Mouse (Mus musculus): ENCODE results near the gene Eps15. TPM values are rescaled to one million over a fixed set of nuclear protein-coding genes. Genes with fewer than 3 reads are reported as not detected.
A peak's percentile ranks its signal among the peaks of the same experiment; 100 is the strongest.
"Not testable (repeated sequence)": the region's sequence is repeated elsewhere in the genome, so short reads cannot be mapped to it uniquely, and the experiment has no call there.

Gene Eps15
- polyA plus RNA-seq, 1 experiment from 2014 or later = 41.8 TPM

GRCm38 (mm10) chr4:109378107-109378506 lies 98.0 kb downstream of the Eps15 start:
- H3K4me2 ChIP-seq (ENCODE audit: low read depth, low read length) = no peak overlapping the region
- H3K9me3 ChIP-seq (replicated peaks; ENCODE audit: control insufficient read depth, low read length) = no peaks in the 10 kb centered on the region
- H3K4me1 ChIP-seq (ENCODE audit: control insufficient read depth, insufficient read depth, low read length) = no peaks in the 10 kb centered on the region
- ATAC-seq (ENCODE audit: insufficient read depth, low FRiP score) = no peak
- H3K27ac ChIP-seq (ENCODE audit: low read length) = no peak overlapping the region
- peaks cover 7% of the 10 kb centered on the region; the same call in 1 of the 2 replicates for H3K36me3 ChIP-seq (ENCODE audit: control insufficient read depth, insufficient read depth, low read length)
- WGBS = 84% methylated on average over 1 of the region's 1 CpGs
- H3K27me3 ChIP-seq (ENCODE audit: control insufficient read depth, insufficient read depth, low read length) = no peaks in the 10 kb centered on the region
- no peak overlapping the region for H3K9ac ChIP-seq (ENCODE audit: low read length)
- H3K4me3 ChIP-seq (replicated peaks; ENCODE audit: low read length) = no peak overlapping the region

DNA sequence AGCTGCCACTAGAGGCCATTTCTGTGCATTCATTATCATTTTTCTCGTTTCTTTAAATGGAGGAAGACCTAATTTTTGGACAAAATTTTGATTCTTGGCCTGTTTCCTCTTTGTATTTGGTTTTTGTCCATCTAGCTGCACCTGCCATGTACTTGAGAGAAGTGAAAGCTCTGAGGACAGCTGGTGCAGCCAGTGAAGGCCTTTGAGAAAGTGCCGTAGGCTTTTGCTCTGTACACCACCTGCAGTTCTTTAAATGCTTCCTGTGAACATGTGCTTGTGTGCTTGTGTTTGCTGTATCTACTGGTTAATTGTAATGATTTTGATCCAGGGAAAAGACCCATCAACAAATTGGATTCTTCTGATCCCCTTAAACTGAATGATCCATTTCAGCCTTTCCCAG lies 102.4 kb downstream of the Eps15 start:
- Histone ChIP-seq H3K36me3 (ENCODE audit: control insufficient read depth, insufficient read depth, low read length) (peaks cover 7% of the 10 kb centered on the region; the same call in 1 of the 2 replicates), H3K4me3 (replicated peaks; ENCODE audit: low read length) (no peak overlapping the region), H3K4me1 (ENCODE audit: control insufficient read depth, insufficient read depth, low read length) (no peaks in the 10 kb centered on the region), H3K9me3 (replicated peaks; ENCODE audit: control insufficient read depth, low read length) (no peaks in the 10 kb centered on the region), H3K27ac (ENCODE audit: low read length) (no peak overlapping the region), H3K4me2 (ENCODE audit: low read depth, low read length) (no peak overlapping the region), H3K27me3 (ENCODE audit: control insufficient read depth, insufficient read depth, low read length) (no peaks in the 10 kb centered on the region), H3K9ac (ENCODE audit: low read length) (no peak overlapping the region)
- ATAC-seq (ENCODE audit: insufficient read depth, low FRiP score) = no peak
- 77% methylated on average over 2 of the region's 2 CpGs for WGBS

DNA sequence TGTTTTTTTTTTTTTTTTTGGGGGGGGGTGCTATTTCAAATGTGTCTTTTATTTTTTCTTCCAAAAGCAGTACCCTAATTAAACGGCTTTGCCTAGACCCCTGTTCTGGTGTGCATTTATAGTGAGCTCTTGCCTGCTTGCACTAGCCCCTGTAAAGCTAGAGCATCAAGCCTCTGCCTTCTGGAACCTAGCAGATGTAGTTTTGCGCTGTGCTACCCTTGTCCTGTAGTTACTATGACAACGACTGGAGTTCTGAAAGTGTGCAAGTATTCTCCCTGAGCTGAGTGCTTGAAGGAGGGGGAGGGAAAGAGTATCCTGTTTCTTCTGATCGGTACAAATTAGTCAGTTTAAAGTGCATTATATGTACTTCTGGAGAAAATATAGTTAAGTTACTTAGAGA lies 105.5 kb downstream of the Eps15 start:
- WGBS = 61% methylated on average over 4 of the region's 4 CpGs
- Histone ChIP-seq H3K36me3 (ENCODE audit: control insufficient read depth, insufficient read depth, low read length) (no peaks in the 10 kb centered on the region), H3K4me2 (ENCODE audit: low read depth, low read length) (no peak overlapping the region), H3K4me1 (ENCODE audit: control insufficient read depth, insufficient read depth, low read length) (no peaks in the 10 kb centered on the region), H3K9me3 (replicated peaks; ENCODE audit: control insufficient read depth, low read length) (no peaks in the 10 kb centered on the region), H3K9ac (ENCODE audit: low read length) (no peak overlapping the region), H3K4me3 (replicated peaks; ENCODE audit: low read length) (no peak overlapping the region), H3K27ac (ENCODE audit: low read length) (no peak overlapping the region), H3K27me3 (ENCODE audit: control insufficient read depth, insufficient read depth, low read length) (no peaks in the 10 kb centered on the region)
- ATAC-seq (ENCODE audit: insufficient read depth, low FRiP score) = no peak

DNA sequence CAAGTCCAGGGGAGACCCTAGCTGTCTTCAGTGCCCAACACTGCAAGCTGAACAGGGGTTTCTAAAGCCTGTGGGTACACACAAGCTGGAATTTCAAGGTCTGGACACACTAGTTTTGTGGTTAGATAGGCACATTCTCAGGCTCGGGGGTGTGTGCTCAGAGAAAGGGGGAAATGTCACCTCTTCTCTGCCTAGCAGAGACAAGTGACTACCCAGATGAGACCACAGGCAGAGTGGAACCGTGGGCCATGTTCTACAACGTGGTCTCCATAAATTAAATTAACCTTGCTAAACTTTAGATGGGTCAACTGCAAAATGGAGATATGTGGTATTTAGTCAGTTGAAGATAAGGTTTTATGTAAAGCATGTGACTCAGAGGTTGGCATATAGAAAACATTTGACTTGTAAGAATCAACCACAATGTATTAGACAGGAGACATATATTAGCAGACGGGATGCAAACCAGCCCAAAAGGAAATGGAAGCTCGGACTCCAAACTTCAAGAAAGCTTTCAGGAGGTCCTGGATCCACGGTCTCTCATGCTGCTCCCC lies 113.2 kb downstream of the Eps15 start:
- H3K36me3 ChIP-seq (ENCODE audit: control insufficient read depth, insufficient read depth, low read length) = no peaks in the 10 kb centered on the region
- no peak for ATAC-seq (ENCODE audit: insufficient read depth, low FRiP score)
- H3K4me2 ChIP-seq (ENCODE audit: low read depth, low read length) = peak overlapping the region; percentile 52
- H3K27ac ChIP-seq (ENCODE audit: low read length) = no peak overlapping the region
- no peak overlapping the region for H3K9ac ChIP-seq (ENCODE audit: low read length)
- H3K9me3 ChIP-seq (replicated peaks; ENCODE audit: control insufficient read depth, low read length) = no peaks in the 10 kb centered on the region
- WGBS = 60% methylated on average over 6 of the region's 6 CpGs
- peaks cover 7% of the 10 kb centered on the region for H3K4me1 ChIP-seq (ENCODE audit: control insufficient read depth, insufficient read depth, low read length)
- H3K4me3 ChIP-seq (replicated peaks; ENCODE audit: low read length) = no peak overlapping the region
- 0 out of 2 replicates have a peak, but pooled peaks cover 5% of the 10 kb centered on the region for H3K27me3 ChIP-seq (ENCODE audit: control insufficient read depth, insufficient read depth, low read length)

DNA sequence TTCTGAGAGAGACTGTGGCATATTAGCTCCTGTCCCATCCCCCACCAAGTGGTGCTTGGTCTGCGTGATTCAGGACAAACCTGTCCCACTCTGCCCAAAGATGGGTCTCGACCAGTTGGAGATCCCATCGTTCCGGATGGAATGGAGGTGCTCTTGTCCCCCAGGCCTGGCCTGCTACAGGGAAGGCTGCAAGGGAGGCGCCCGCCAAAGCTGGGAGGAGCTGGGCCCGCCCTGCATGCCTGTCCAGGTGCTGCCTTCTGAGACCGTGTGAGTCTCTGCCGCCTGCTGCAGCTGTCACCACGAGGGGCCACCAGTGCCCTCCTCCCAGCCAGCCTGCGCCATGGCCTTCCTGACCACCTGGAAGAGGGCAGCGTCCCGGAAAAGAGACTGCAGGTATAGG lies 113.8 kb downstream of the Eps15 start:
- WGBS = 10% methylated on average over 13 of the region's 13 CpGs
- Histone ChIP-seq H3K27ac (ENCODE audit: low read length) (no peak overlapping the region), H3K36me3 (ENCODE audit: control insufficient read depth, insufficient read depth, low read length) (no peaks in the 10 kb centered on the region), H3K27me3 (ENCODE audit: control insufficient read depth, insufficient read depth, low read length) (0 out of 2 replicates have a peak, but pooled peaks cover 5% of the 10 kb centered on the region), H3K4me3 (replicated peaks; ENCODE audit: low read length) (peak overlapping the region; percentile 28), H3K4me1 (ENCODE audit: control insufficient read depth, insufficient read depth, low read length) (peaks cover 7% of the 10 kb centered on the region), H3K9ac (ENCODE audit: low read length) (peak overlapping the region; percentile 61; the same call in 1 of the 2 replicates), H3K9me3 (replicated peaks; ENCODE audit: control insufficient read depth, low read length) (no peaks in the 10 kb centered on the region), H3K4me2 (ENCODE audit: low read depth, low read length) (peak overlapping the region; percentile 52)
- peak; percentile 86 for ATAC-seq (ENCODE audit: insufficient read depth, low FRiP score)

DNA sequence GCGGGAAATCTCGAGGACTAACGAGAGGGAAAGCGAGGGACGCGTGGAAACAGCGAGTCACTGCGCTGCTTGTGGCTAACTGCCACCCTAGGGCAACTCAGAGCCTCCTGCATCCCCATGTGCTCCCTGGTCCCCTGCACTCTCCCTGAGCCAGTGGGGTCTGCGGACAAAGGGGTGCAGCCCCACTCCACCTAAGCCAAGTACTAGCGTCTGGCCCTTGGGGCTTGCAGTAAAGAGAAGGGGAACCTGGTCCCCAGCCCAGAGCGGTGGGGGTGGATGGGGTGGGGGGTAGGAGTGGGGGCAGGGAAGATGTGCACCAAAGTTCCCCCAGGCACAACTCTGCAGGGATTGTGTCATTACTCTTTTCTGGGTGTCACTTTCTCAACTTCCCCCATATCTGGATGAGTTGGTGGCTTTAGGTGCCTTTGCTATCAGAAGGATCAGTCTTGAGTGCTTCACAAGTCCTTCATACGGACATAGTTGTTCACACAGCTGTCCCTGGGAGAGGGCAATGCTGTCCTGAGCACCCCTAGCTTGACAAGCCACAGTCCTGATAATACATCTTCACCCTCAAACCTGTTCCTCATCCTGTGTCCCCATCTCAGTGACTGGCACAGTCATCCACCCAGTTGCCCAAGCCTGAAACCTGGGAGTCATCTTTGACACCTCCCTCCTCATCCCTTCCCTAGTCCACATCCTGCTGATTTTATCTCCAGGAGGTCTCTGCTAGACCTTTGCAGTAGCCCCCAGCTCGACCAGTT lies 114.4 kb downstream of the Eps15 start:
- H3K27ac ChIP-seq (ENCODE audit: low read length) = no peak overlapping the region
- peak overlapping the region; percentile 52 for H3K4me2 ChIP-seq (ENCODE audit: low read depth, low read length)
- 24% methylated on average over 13 of the region's 13 CpGs for WGBS
- H3K9me3 ChIP-seq (replicated peaks; ENCODE audit: control insufficient read depth, low read length) = no peaks in the 10 kb centered on the region
- peak overlapping the region; percentile 28 for H3K4me3 ChIP-seq (replicated peaks; ENCODE audit: low read length)
- no peaks in the 10 kb centered on the region for H3K36me3 ChIP-seq (ENCODE audit: control insufficient read depth, insufficient read depth, low read length)
- ATAC-seq (ENCODE audit: insufficient read depth, low FRiP score) = peak; percentile 30; the same call in 1 of the 2 replicates
- 0 out of 2 replicates have a peak, but pooled peaks cover 5% of the 10 kb centered on the region for H3K27me3 ChIP-seq (ENCODE audit: control insufficient read depth, insufficient read depth, low read length)
- peak overlapping the region; percentile 61; the same call in 1 of the 2 replicates for H3K9ac ChIP-seq (ENCODE audit: low read length)
- H3K4me1 ChIP-seq (ENCODE audit: control insufficient read depth, insufficient read depth, low read length) = peaks cover 7% of the 10 kb centered on the region

GRCm38 (mm10) chr4:109400366-109400980 lies 120.4 kb downstream of the Eps15 start:
- Histone ChIP-seq H3K27ac (ENCODE audit: low read length) (no peak overlapping the region), H3K9me3 (replicated peaks; ENCODE audit: control insufficient read depth, low read length) (no peaks in the 10 kb centered on the region), H3K4me3 (replicated peaks; ENCODE audit: low read length) (no peak overlapping the region), H3K4me2 (ENCODE audit: low read depth, low read length) (no peak overlapping the region), H3K36me3 (ENCODE audit: control insufficient read depth, insufficient read depth, low read length) (no peaks in the 10 kb centered on the region), H3K9ac (ENCODE audit: low read length) (no peak overlapping the region), H3K4me1 (ENCODE audit: control insufficient read depth, insufficient read depth, low read length) (peaks cover 1% of the 10 kb centered on the region; the same call in 1 of the 2 replicates), H3K27me3 (ENCODE audit: control insufficient read depth, insufficient read depth, low read length) (no peaks in the 10 kb centered on the region)
- ATAC-seq (ENCODE audit: insufficient read depth, low FRiP score) = no peak
- 68% methylated on average over 10 of the region's 10 CpGs for WGBS

DNA sequence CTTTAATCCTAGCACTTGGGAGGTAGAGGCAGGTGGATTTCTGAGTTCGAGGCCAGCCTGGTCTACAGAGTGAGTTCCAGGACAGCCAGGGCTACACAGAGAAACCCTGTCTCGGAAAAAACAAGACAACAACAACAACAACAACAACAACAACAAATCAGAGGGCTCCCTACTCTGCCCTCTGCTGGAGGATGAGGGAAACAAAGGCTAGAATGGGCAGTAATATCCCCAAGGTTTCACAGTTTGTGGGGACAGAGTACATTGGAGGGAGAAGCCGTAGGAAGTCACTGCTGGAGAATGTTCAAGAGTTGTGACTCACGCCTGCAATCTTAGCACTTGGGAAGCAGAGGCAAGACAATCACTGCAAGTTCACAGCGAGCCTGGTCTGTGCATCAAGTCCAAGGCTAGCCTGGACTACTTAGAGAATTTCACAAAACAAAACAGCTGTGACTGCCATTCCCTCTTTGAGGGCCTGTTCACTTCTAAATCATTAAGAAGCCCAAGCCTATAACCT lies 121.2 kb downstream of the Eps15 start:
- no peak overlapping the region for H3K9ac ChIP-seq (ENCODE audit: low read length)
- no peaks in the 10 kb centered on the region for H3K36me3 ChIP-seq (ENCODE audit: control insufficient read depth, insufficient read depth, low read length)
- no peaks in the 10 kb centered on the region for H3K9me3 ChIP-seq (replicated peaks; ENCODE audit: control insufficient read depth, low read length)
- 69% methylated on average over 5 of the region's 5 CpGs for WGBS
- peaks cover 9% of the 10 kb centered on the region for H3K4me1 ChIP-seq (ENCODE audit: control insufficient read depth, insufficient read depth, low read length)
- no peak overlapping the region for H3K27ac ChIP-seq (ENCODE audit: low read length)
- H3K4me3 ChIP-seq (replicated peaks; ENCODE audit: low read length) = no peak overlapping the region
- ATAC-seq (ENCODE audit: insufficient read depth, low FRiP score) = no peak
- H3K4me2 ChIP-seq (ENCODE audit: low read depth, low read length) = no peak overlapping the region
- H3K27me3 ChIP-seq (ENCODE audit: control insufficient read depth, insufficient read depth, low read length) = no peaks in the 10 kb centered on the region

DNA sequence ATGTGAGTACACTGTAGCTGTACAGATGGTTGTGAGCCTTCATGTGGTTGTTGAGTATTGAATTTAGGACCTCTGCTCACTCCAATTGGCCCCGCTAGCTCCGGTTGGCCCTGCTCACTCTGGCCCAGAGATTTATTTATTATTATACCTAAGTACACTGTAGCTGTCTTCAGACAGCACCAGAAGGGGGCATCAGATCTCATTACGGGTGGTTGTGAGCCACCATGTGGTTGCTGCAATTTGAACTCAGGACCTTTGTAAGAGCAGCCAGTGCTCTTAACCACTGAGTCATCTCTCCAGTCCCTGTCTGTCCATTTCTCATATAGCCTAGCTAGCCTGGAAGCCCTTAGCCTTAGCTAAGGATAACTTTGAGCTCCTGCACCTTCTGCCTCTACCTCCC lies 124.8 kb downstream of the Eps15 start:
- WGBS = 84% methylated on average over 3 of the region's 3 CpGs
- peaks cover 24% of the 10 kb centered on the region for H3K4me1 ChIP-seq (ENCODE audit: control insufficient read depth, insufficient read depth, low read length)
- H3K9me3 ChIP-seq (replicated peaks; ENCODE audit: control insufficient read depth, low read length); ATAC-seq (ENCODE audit: insufficient read depth, low FRiP score); H3K27me3 ChIP-seq (ENCODE audit: control insufficient read depth, insufficient read depth, low read length); H3K36me3 ChIP-seq (ENCODE audit: control insufficient read depth, insufficient read depth, low read length); H3K27ac ChIP-seq (ENCODE audit: low read length); H3K9ac ChIP-seq (ENCODE audit: low read length): not testable (repeated sequence)
- H3K4me3 ChIP-seq (replicated peaks; ENCODE audit: low read length) = peak overlapping the region; percentile 70; the same call in 1 of the 2 replicates
- H3K4me2 ChIP-seq (ENCODE audit: low read depth, low read length) = 0 out of 2 replicates have a peak overlapping the region, but pooled peaks have one; percentile 5
